ENCODE assay signal across 9 mouse cellular contexts in genomic region chr13:28629431-28630331, GRCm38 (mm10).
DNase-seq lines count a peak whose midpoint lies in the region; ATAC-seq and TF ChIP-seq lines count a peak whose summit lies in the region.
"Had no signal": no experiment of that assay in that cellular context is flagged by ENCODE, and none has a peak within 500 bp of the region (broad histone marks: within the 10 kb centered on the region; RNA-seq: fewer than 3 reads in every experiment).

No protein-coding gene starts in this region.

- no peaks in the 10 kb centered on the region for H3K9me3 ChIP-seq in intestine, embryonic 15.5 days
- no peaks in the 10 kb centered on the region for H3K9me3 ChIP-seq in lung, embryonic 14.5 days (ENCODE audit: low read depth, low read length)

- 24% methylated on average over 9 of the region's 9 CpGs for WGBS in intestine, embryonic 15.5 days
- 19% methylated on average over 8 of the region's 9 CpGs for WGBS in lung, embryonic 14.5 days

- TF ChIP-seq CTCF in lung, embryonic 14.5 days (IDR thresholded peaks at IDR 0.05; ENCODE audit: low read depth): no peak

- no peaks in the 10 kb centered on the region for H3K27me3 ChIP-seq in intestine, embryonic 15.5 days (replicated peaks)
- H3K27me3 ChIP-seq in lung, embryonic 14.5 days (ENCODE audit: insufficient read depth, low read length): no peaks in the 10 kb centered on the region

- peak; percentile 60 for ATAC-seq in intestine, embryonic 15.5 days
- peak; percentile 74 for ATAC-seq in lung, embryonic 14.5 days (ENCODE audit: insufficient read depth)
- no peak for ATAC-seq in frontal cortex, adult (ENCODE audit: low TSS enrichment)

- H3K27ac ChIP-seq in intestine, embryonic 15.5 days: peak overlapping the region; percentile 38
- H3K27ac ChIP-seq in lung, embryonic 14.5 days (ENCODE audit: low read depth): peak overlapping the region; percentile 87
- H3K27ac ChIP-seq: macrophage had no signal

- H3K4me3 ChIP-seq in intestine, embryonic 15.5 days (replicated peaks): no peak overlapping the region
- no peak overlapping the region for H3K4me3 ChIP-seq in lung, embryonic 14.5 days (ENCODE audit: low read depth, low read length)

- H3K4me1 ChIP-seq in intestine, embryonic 15.5 days (replicated peaks): peaks cover 23% of the 10 kb centered on the region
- peaks cover 21% of the 10 kb centered on the region for H3K4me1 ChIP-seq in lung, embryonic 14.5 days (ENCODE audit: insufficient read depth)

- H3K36me3 ChIP-seq in intestine, embryonic 15.5 days: no peaks in the 10 kb centered on the region
- 0 out of 2 replicates have a peak, but pooled peaks cover 4% of the 10 kb centered on the region for H3K36me3 ChIP-seq in lung, embryonic 14.5 days (ENCODE audit: insufficient read depth)

- DNase-seq in urinary bladder, postnatal 14 days (ENCODE audit: low spot score): peak; percentile 10
- DNase-seq in urinary bladder, adult 2 months (ENCODE audit: low spot score): no peak
- peak; percentile 98 for DNase-seq in heart, adult 11 months
- DNase-seq in lung, embryonic 14.5 days: peak; percentile 49
- DNase-seq in ovary, postnatal 14 days (ENCODE audit: low spot score): peak; percentile 20
- DNase-seq in layer of hippocampus, adult 11-12 months (ENCODE audit: low spot score): no peak

- H3K9ac ChIP-seq in intestine, embryonic 15.5 days: no peak overlapping the region
- H3K9ac ChIP-seq in lung, embryonic 14.5 days: peak overlapping the region; percentile 16; the same call in 1 of the 2 replicates

- H3K4me2 ChIP-seq in intestine, embryonic 15.5 days (replicated peaks): no peak overlapping the region
- 0 out of 2 replicates have a peak overlapping the region, but pooled peaks have one; percentile 4 for H3K4me2 ChIP-seq in lung, embryonic 14.5 days

Comparison
In these comparisons a context has a peak if more than half of its experiments do, and no peak if none do; other contexts are left out.
1. DNase-seq: peak in urinary bladder, postnatal 14 days (single experiment), heart, adult 11 months (single experiment), lung, embryonic 14.5 days (single experiment) and ovary, postnatal 14 days (single experiment); none in urinary bladder, adult 2 months (single experiment) and layer of hippocampus, adult 11-12 months (single experiment).